Mouse (Mus musculus): ENCODE data around the gene Mrs2. TPM values are rescaled to one million over a fixed set of nuclear protein-coding genes. Genes with fewer than 3 reads are reported as not detected.
"Not testable (repeated sequence)": the region's sequence is repeated elsewhere in the genome, so short reads cannot be mapped to it uniquely, and the experiment has no call there.

Gene Mrs2
- total RNA-seq, 4 experiments from 2014 or later = 41.8 to 54.6 (median 43.7) TPM

DNA sequence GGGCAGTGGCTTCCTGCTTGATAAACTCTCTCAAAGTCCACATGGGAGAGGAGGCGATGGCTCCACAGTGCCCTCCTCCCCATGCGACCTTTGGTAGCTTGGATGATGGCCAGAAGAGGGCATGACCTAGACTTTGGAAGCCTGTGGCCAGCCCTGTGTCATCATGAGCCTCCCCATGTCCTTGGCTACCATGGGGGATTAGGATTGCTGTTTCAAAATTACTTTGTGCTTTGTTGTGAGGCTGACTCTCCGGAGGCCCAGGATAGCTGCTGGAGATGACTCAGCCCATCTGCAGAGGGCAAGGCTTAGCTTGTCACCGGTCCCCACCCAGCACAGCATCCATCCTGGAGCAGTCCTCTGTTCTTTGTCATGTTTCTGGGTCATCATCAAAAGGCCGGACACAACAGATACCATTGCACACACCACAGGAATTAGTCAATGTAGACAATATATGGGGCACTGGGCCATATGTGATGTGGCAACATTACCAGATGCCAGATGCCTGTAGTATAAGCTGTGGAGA, 42.3 kb downstream of the Mrs2 start:
- no peak for DNase-seq (ENCODE audit: low spot score)

- no peak for DNase-seq (ENCODE audit: low spot score)
Measured at GRCm38 (mm10) chr13:24976384-24976783, 43.8 kb downstream of the Mrs2 start.

- DNase-seq (ENCODE audit: low spot score) = not testable (repeated sequence)
Measured at GRCm38 (mm10) chr13:24971776-24972175, 48.4 kb downstream of the Mrs2 start.

DNA sequence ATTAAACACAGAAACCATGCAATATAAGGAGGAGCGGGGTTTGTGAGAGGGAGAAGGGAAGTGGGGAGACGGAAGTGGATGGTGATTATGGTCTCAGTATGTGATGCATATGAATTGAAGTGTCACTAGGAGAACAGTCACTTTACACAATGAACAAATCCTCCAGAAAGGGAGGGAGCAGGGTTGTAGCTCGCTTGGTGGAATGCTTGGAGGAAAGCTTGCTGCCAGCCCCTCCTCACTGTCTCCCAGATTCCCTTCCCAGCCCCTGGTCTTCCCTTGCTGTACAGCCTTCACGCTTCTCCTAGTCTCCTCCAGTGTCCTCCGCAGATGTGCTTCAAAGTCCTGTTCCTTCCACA, 54.4 kb downstream of the Mrs2 start:
- no peak for DNase-seq (ENCODE audit: low spot score)

GRCm38 (mm10) chr13:24965130-24965845, 54.9 kb downstream of the Mrs2 start:
- no peak for DNase-seq (ENCODE audit: low spot score)

- DNase-seq (ENCODE audit: low spot score) = no peak
Measured at GRCm38 (mm10) chr13:24962119-24962518, 58.1 kb downstream of the Mrs2 start.

DNA sequence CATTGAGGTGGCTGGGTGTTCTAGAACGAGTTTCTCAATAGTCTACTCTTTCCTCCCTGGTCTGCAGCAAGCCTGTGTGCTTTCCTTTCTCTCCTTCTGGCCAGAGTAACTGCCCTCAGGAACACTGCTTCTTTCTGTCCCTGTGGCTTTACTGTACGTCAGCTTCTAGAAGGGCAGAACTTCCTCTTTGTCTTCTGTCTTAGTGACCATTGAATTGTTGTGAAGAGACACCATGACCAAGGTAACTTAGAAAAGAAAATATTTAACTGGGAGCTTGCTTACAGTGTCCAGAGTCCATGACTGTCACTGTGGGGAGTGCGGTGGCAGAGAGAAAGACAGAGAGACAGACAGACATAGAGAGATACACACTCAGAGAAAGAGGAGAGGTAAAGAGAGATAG, 60.1 kb downstream of the Mrs2 start:
- no peak for DNase-seq (ENCODE audit: low spot score)

GRCm38 (mm10) chr13:24958671-24959070, 61.5 kb downstream of the Mrs2 start:
- no peak for DNase-seq (ENCODE audit: low spot score)

DNA sequence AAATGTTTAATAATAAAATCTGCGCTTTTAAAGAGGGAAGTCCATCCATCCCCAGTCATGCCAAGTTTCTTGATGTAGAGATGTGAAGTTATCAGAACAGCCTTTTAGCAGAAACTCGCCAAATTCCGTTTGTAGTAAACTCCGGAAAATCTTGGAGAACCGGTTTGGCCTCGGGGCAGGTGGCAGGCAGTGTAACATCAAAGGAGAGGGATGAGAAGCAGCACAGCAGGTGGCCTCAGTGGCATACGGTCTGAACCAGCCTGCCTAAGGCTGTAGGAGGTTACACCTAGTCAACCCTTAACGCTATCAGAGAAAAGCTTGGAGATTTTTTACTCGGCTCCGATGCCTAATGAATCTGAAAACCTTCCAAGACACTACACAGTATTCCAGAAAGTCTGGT, 64.7 kb downstream of the Mrs2 start:
- DNase-seq (ENCODE audit: low spot score) = no peak

- no peak for DNase-seq (ENCODE audit: low spot score)
Measured at GRCm38 (mm10) chr13:24955091-24955490, 65.1 kb downstream of the Mrs2 start.

- no peak for DNase-seq (ENCODE audit: low spot score)
Measured at GRCm38 (mm10) chr13:24952659-24953058, 67.5 kb downstream of the Mrs2 start.

DNA sequence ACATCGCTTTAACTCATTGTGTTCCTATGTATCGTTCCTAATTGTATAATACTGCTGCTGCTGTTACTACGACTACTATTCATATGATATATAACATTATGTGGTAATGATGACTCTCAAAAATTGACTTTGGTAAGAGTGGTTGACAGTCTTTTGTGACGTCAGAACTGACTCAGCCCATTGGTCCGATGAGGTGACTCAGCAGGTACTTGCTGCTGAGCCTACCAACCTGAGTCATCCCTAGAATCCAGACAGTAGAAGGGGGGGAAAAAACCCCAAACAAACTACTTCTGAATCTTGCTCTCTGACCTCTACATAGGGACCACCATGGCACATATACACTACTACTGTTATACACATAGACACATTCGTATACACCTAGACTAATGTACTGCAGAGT, 71.3 kb downstream of the Mrs2 start:
- DNase-seq (ENCODE audit: low spot score) = no peak

DNA sequence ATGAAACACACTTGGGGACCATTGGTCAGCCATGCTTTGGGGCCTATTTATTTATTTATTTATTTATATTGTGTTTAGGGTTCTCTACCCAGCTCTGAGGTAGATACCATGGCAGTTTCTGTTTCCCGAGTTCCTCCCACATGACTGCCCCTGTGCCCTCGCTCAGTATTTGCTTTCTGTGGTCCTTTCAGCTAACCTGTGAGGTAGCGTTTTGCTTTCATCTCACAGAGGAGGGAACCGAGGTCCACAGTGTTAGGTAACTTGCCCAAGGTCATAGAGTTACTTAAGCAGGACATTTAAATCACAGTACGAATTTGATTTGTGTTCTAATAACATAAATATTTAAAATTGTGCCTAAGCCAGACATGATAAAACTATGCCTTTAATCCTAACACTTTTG, 73.0 kb downstream of the Mrs2 start:
- no peak for DNase-seq (ENCODE audit: low spot score)

DNA sequence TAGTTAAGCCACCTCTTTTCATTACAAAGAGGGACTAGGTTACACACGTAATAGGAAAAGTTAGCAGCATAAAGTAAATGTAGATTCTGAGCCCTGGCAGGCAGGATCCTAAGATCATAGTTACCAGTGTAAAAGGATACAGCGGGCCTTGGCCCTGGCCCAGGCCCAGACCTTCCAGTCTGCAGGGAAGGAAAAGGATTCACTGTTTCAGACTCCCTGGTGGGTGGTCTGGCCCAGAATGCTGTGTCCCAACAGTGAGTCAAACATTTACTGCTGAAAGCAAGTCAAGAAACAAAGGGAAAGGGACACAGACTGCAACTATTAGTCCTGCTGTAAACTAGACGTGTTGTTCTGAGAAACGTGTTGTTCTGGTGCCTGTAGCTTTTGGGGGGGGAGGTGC, 74.6 kb downstream of the Mrs2 start:
- DNase-seq (ENCODE audit: low spot score) = no peak

DNA sequence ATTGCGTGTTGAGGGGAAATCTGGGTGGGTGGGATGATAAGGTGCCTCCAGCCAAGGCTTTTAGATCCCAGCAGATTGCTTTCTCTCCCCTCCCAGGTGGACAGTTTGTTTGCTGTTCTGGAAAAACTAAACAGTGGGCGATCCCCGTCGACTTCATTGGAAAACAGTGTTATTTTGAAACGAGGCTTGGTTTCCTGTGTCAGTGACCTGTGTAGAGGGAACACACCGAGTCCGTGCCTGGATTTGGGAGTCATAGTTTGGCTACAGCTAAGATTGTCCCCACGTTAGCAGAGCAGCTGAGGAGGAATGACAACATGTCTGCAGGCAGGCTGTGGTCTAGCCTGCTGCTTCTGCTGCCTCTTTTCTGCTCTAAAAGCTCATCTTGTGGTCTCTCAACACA, 76.9 kb downstream of the Mrs2 start:
- no peak for DNase-seq (ENCODE audit: low spot score)

DNA sequence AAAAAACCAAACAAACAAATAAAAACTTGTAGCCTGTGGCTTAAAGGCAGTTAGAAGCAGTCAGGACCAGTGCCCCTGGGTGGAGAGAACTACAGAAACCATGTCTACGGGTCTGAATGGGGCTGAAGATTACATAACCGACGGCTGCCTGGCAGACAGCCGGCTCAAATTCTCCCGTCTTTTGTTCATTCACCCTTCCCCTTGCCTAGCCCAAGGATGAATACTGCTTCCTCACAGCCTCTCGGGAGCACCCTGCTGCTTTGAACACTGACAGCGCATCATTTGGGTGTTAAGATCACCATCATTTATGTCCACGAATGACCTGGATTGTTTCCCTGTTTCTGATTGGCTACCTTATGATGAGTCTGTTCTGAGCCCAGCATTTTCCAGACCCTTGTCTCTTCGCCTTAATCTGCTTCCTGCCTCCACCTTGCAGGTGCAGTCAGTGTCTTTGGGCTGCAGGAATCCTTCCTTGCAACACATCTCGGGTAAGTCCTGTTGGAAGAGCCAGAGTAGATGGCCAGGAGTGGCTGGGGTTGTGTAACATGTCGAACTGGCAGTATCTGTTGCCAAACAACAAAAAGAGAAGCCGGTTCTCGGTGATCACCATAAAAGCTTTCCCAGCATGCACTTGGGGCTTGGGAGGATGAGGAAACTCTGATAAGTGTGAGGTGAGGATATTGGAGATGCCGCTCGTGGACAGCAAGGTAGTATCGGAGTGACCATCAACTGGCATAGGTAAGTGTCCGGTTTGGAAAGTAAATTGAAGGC, 77.5 kb downstream of the Mrs2 start, which contains the start of gene Gpld1:
Gene Gpld1, plus strand, starts transcription at position 641 of the 771 bp plus-strand sequence.
- no peak for DNase-seq (ENCODE audit: low spot score)

GRCm38 (mm10) chr13:24939472-24939871, 80.7 kb downstream of the Mrs2 start:
- DNase-seq (ENCODE audit: low spot score) = no peak

GRCm38 (mm10) chr13:24938683-24939082, 81.5 kb downstream of the Mrs2 start:
- peak; percentile 76 for DNase-seq (ENCODE audit: low spot score)

DNA sequence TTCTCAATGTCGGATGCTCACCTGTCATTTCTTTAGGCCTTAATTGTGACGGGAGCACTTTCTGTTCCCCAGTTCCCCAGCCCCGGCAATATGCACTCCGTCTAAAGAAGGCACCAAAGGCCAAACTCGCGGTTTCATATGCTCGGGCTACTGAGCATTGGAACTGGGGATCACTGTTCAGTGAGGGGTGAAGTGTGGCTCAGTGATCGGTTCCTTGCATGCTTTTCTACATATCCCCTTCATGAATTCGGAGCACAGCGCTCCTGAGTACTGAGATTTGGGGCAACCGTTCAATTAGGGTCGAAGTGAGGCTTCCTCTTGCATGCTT, 82.4 kb downstream of the Mrs2 start:
- DNase-seq (ENCODE audit: low spot score) = no peak

Data from heart, adult 8-10 months (tissue).